In genomic region chr10:80589879-80590854, GRCm38 (mm10) we compare ENCODE assay signal across 7 mouse cellular contexts. TPM values are rescaled to one million over a fixed set of nuclear protein-coding genes. Genes with fewer than 3 reads are reported as not detected.
DNase-seq lines count a peak whose midpoint lies in the region; ATAC-seq and TF ChIP-seq lines count a peak whose summit lies in the region.

TSS of gene Abhd17a (minus strand) at chr10:80590341.

- H3K36me3 ChIP-seq in embryonic facial prominence, embryonic 10.5 days (replicated peaks) = peaks cover 17% of the 10 kb centered on the region
- H3K36me3 ChIP-seq in intestine, postnatal 0 days (ENCODE audit: control insufficient read depth, insufficient read depth) = peaks cover 17% of the 10 kb centered on the region; the same call in 1 of the 2 replicates
- H3K36me3 ChIP-seq in midbrain, embryonic 12.5 days = peaks cover 16% of the 10 kb centered on the region
- H3K36me3 ChIP-seq in small intestine, adult 2 months (ENCODE audit: control insufficient read depth, insufficient read depth, low read length) = peaks cover 14% of the 10 kb centered on the region; the same call in 1 of the 2 replicates

- H3K9me3 ChIP-seq in embryonic facial prominence, embryonic 10.5 days = no peaks in the 10 kb centered on the region
- no peaks in the 10 kb centered on the region for H3K9me3 ChIP-seq in intestine, postnatal 0 days (ENCODE audit: control insufficient read depth)
- no peaks in the 10 kb centered on the region for H3K9me3 ChIP-seq in midbrain, embryonic 12.5 days

- TF ChIP-seq CTCF in intestine, postnatal 0 days (IDR thresholded peaks at IDR 0.05; ENCODE audit: low read depth) = no peak
- no peak for TF ChIP-seq CTCF in small intestine, adult 2 months (IDR thresholded peaks at IDR 0.05; ENCODE audit: extremely low read depth, insufficient read length, insufficient replicate concordance, low read depth, low read length)

- peak within 1 kb of the TSS; percentile 88 for H3K27ac ChIP-seq in embryonic facial prominence, embryonic 10.5 days (replicated peaks)
- peak within 1 kb of the TSS; percentile 84 for H3K27ac ChIP-seq in intestine, postnatal 0 days (ENCODE audit: low read depth, low read length)
- peak within 1 kb of the TSS; percentile 61 for H3K27ac ChIP-seq in midbrain, embryonic 12.5 days (replicated peaks)
- H3K27ac ChIP-seq in small intestine, adult 2 months (ENCODE audit: insufficient read depth, low read depth, low read length) = peak within 1 kb of the TSS; percentile 66

- WGBS in embryonic facial prominence, embryonic 10.5 days = under 1% methylated on average over 73 of the region's 73 CpGs
- under 1% methylated on average over 73 of the region's 73 CpGs for WGBS in intestine, postnatal 0 days
- under 1% methylated on average over 63 of the region's 73 CpGs for WGBS in midbrain, embryonic 12.5 days
- WGBS in small intestine, adult 2 months = under 1% methylated on average over 70 of the region's 73 CpGs

- peak; percentile 98 for DNase-seq in adrenal gland, postnatal 10 days
- peak; percentile 99 for DNase-seq in embryonic facial prominence, embryonic 10.5 days (ENCODE audit: low spot score)
- DNase-seq in gonadal fat pad, adult 2 months (ENCODE audit: low read depth) = no peak
- DNase-seq in left cerebral cortex, postnatal 4 days = peak; percentile 97

- TF ChIP-seq POLR2A in small intestine, adult 2 months (IDR thresholded peaks at IDR 0.05; ENCODE audit: low read depth, low read length) = peak; percentile 82

- peak within 1 kb of the TSS; percentile 90 for H3K4me2 ChIP-seq in intestine, postnatal 0 days (replicated peaks; ENCODE audit: low read depth)
- peak within 1 kb of the TSS; percentile 87 for H3K4me2 ChIP-seq in midbrain, embryonic 12.5 days (replicated peaks)

- intact Hi-C loops in left cerebral cortex, postnatal 4 days (cut with DNase I) = no loop called here

- peak within 1 kb of the TSS; percentile 93 for H3K9ac ChIP-seq in intestine, postnatal 0 days (ENCODE audit: low read depth, low read length)
- H3K9ac ChIP-seq in midbrain, embryonic 12.5 days (replicated peaks) = peak within 1 kb of the TSS; percentile 78

- peak; percentile 94 for ATAC-seq in intestine, postnatal 0 days
- ATAC-seq in midbrain, embryonic 12.5 days (ENCODE audit: low FRiP score, low read depth) = peak; percentile 98

- peaks cover 37% of the 10 kb centered on the region for H3K4me1 ChIP-seq in embryonic facial prominence, embryonic 10.5 days
- H3K4me1 ChIP-seq in intestine, postnatal 0 days (replicated peaks; ENCODE audit: control insufficient read depth, insufficient read depth, low read length) = peaks cover 5% of the 10 kb centered on the region; the same call in 1 of the 2 replicates
- H3K4me1 ChIP-seq in midbrain, embryonic 12.5 days = peaks cover 32% of the 10 kb centered on the region
- peaks cover 30% of the 10 kb centered on the region for H3K4me1 ChIP-seq in small intestine, adult 2 months (ENCODE audit: control insufficient read depth, insufficient read depth, insufficient read length, low read length)

- no peaks in the 10 kb centered on the region for H3K27me3 ChIP-seq in embryonic facial prominence, embryonic 10.5 days (replicated peaks; ENCODE audit: low read depth, poor library complexity, severe bottlenecking)
- H3K27me3 ChIP-seq in intestine, postnatal 0 days (replicated peaks; ENCODE audit: control insufficient read depth, insufficient read depth, low read length) = no peaks in the 10 kb centered on the region
- H3K27me3 ChIP-seq in midbrain, embryonic 12.5 days = no peaks in the 10 kb centered on the region; the same call in 1 of the 2 replicates
- no peaks in the 10 kb centered on the region for H3K27me3 ChIP-seq in small intestine, adult 2 months (ENCODE audit: control insufficient read depth, insufficient read depth, low read length)

- H3K4me3 ChIP-seq in embryonic facial prominence, embryonic 10.5 days = peak within 1 kb of the TSS; percentile 93
- H3K4me3 ChIP-seq in intestine, postnatal 0 days (ENCODE audit: low read depth, low read length) = peak within 1 kb of the TSS; percentile 96
- peak within 1 kb of the TSS; percentile 94 for H3K4me3 ChIP-seq in midbrain, embryonic 12.5 days
- H3K4me3 ChIP-seq in small intestine, adult 2 months (ENCODE audit: low read depth, low read length) = peak within 1 kb of the TSS; percentile 98

RNA-seq across cellular contexts. Expression of gene Abhd17a, which starts in this region (rescaled TPM):
- 100 to 1,000 TPM; 108 to 113 TPM for total RNA-seq in adrenal gland, postnatal 10 days (2021)
- 79.8 and 84.9 TPM in 2 replicates for polyA plus RNA-seq in embryonic facial prominence, embryonic 10.5 days (2016; fragmentation: Nextera tagmentation; extraction: Ambion mirVana)
- 192 and 205 TPM in 2 replicates for polyA plus RNA-seq in gonadal fat pad, adult 2 months (2012; rRNA removed)
- 116 and 117 TPM in 2 replicates for polyA plus RNA-seq in intestine, postnatal 0 days (2015; fragmentation: Nextera tagmentation; extraction: Ambion mirVana)
- total RNA-seq in left cerebral cortex, postnatal 4 days (2021) = 100 to 1,000 TPM; 131 to 133 TPM
- 104 and 105 TPM in 2 replicates for polyA plus RNA-seq in midbrain, embryonic 12.5 days (2016; fragmentation: Nextera tagmentation; extraction: Ambion mirVana)
- polyA plus RNA-seq in small intestine, adult 2 months (2012; rRNA removed) = 381 and 644 TPM in 2 replicates
